Mouse (Mus musculus): ENCODE data around the gene Jmy. TPM values are rescaled to one million over a fixed set of nuclear protein-coding genes. Genes with fewer than 3 reads are reported as not detected.

Gene Jmy
- total RNA-seq, 2 experiments from 2014 or later, result 40.9 to 41.8 TPM

Other genes with a start within 250 kb of the Jmy start
- gene Homer1, start 200.2 kb downstream of the Jmy start, total RNA-seq (2021), result 100 to 1,000 TPM; 201 to 229 TPM
- gene Bhmt, start 138.2 kb upstream of the Jmy start, total RNA-seq (2021), result not detected
- gene Bhmt2, start 174.5 kb upstream of the Jmy start, total RNA-seq (2021), result under 1 TPM; 0.27 to 0.40 TPM
- gene Dmgdh, start 174.6 kb upstream of the Jmy start, total RNA-seq (2021), result under 1 TPM; 0.20 to 0.32 TPM